Mouse (Mus musculus): ENCODE results near the gene Itih5.

GRCm38 (mm10) chr2:10127471-10127870, 25.9 kb upstream of the Itih5 start:
- TF ChIP-seq CTCF (IDR thresholded peaks at IDR 0.05) (no peak), POLR2A (IDR thresholded peaks at IDR 0.05; ENCODE audit: insufficient read depth, low read depth, low read length) (no peak), EP300 (IDR thresholded peaks at IDR 0.05; ENCODE audit: insufficient read depth, low read depth, low read length) (no peak)
